21 mouse cellular contexts compared by ENCODE assay signal in genomic region chr2:172269907-172270306, GRCm38 (mm10). TPM values are rescaled to one million over a fixed set of nuclear protein-coding genes. Genes with fewer than 3 reads are reported as not detected.
DNase-seq lines count a peak whose midpoint lies in the region; ATAC-seq and TF ChIP-seq lines count a peak whose summit lies in the region.
"Had no signal": no experiment of that assay in that cellular context is flagged by ENCODE, and none has a peak within 500 bp of the region (broad histone marks: within the 10 kb centered on the region; RNA-seq: fewer than 3 reads in every experiment).

No protein-coding gene starts in this region.

- TF ChIP-seq RAD21 in CH12.LX (IDR thresholded peaks at IDR 0.05; ENCODE audit: low read depth, low read length): no peak

- dilution Hi-C loops in CH12.LX (cut with MboI; ENCODE audit: extremely low pct_ligation_motif_present, extremely low pct_unique_long_range_greater_than_20kb, low sequenced_read_pairs): no loop called here

- DNase-seq in CH12.LX (ENCODE audit: extremely low read depth): peak; percentile 50
- DNase-seq in brain, embryonic 14.5 days (ENCODE audit: low read depth): peak; percentile 68
- DNase-seq in retina, embryonic 14.5 days (ENCODE audit: low spot score): no peak
- DNase-seq in heart, postnatal 10 days: no peak
- no peak for DNase-seq in cerebellum, postnatal 4 days (ENCODE audit: low spot score in 2 of 2)
- no peak for DNase-seq in layer of hippocampus, postnatal 14 days (ENCODE audit: low spot score in 2 of 2)
- DNase-seq: cerebellum, postnatal 14 days; gastrocnemius, postnatal 10 days; heart, adult 2 months; heart, postnatal 14 days; kidney, adult 11 months; kidney, postnatal 36 days; liver, postnatal 0 days; lung, postnatal 36 days; right cerebral cortex, postnatal 25 days; thymus, postnatal 4 days had no signal

- H3K79me2 ChIP-seq in CH12.LX (replicated peaks; ENCODE audit: control insufficient read depth, extremely low read depth, insufficient read depth, poor library complexity, severe bottlenecking): no peaks in the 10 kb centered on the region

- H3K9ac ChIP-seq in CH12.LX (ENCODE audit: insufficient read depth, low read depth): no peak overlapping the region
- H3K9ac ChIP-seq in forebrain, embryonic 16.5 days (replicated peaks; ENCODE audit: low read depth, low read length): peak overlapping the region; percentile 12
- H3K9ac ChIP-seq in midbrain, embryonic 13.5 days (replicated peaks): no peak overlapping the region
- H3K9ac ChIP-seq: limb, embryonic 12.5 days; liver, postnatal 0 days had no signal

- no peak for TF ChIP-seq EP300 in CH12.LX (IDR thresholded peaks at IDR 0.05; ENCODE audit: low read length)

- 65% methylated on average over 11 of the region's 11 CpGs for WGBS in forebrain, embryonic 16.5 days
- 72% methylated on average over 11 of the region's 11 CpGs for WGBS in midbrain, embryonic 13.5 days

- H3K27me3 ChIP-seq in CH12.LX (replicated peaks): no peaks in the 10 kb centered on the region
- no peaks in the 10 kb centered on the region for H3K27me3 ChIP-seq in forebrain, embryonic 16.5 days (replicated peaks; ENCODE audit: control insufficient read depth, insufficient read depth, low read length)
- H3K27me3 ChIP-seq in midbrain, embryonic 13.5 days: no peaks in the 10 kb centered on the region; the same call in 1 of the 2 replicates
- H3K27me3 ChIP-seq: limb, embryonic 12.5 days had no signal

- no peak overlapping the region; the same call in 1 of the 2 replicates for H3K4me2 ChIP-seq in CH12.LX (ENCODE audit: insufficient read depth, low read depth, poor library complexity, severe bottlenecking)
- peak overlapping the region; percentile 14; the same call in 1 of the 2 replicates for H3K4me2 ChIP-seq in forebrain, embryonic 16.5 days (ENCODE audit: low read length)
- no peak overlapping the region for H3K4me2 ChIP-seq in midbrain, embryonic 13.5 days (replicated peaks)
- H3K4me2 ChIP-seq: limb, embryonic 12.5 days had no signal

- peaks cover 19 to 59% of the 10 kb centered on the region in 2 experiments for H3K4me1 ChIP-seq in CH12.LX (ENCODE audit: control insufficient read depth in 1 of 2, insufficient read depth in 2 of 2)
- H3K4me1 ChIP-seq in forebrain, embryonic 16.5 days (replicated peaks; ENCODE audit: control insufficient read depth, insufficient read depth, low read length): peaks cover 21% of the 10 kb centered on the region
- H3K4me1 ChIP-seq in midbrain, embryonic 13.5 days (replicated peaks): peaks cover 17% of the 10 kb centered on the region

- peak overlapping the region in 1 of 3 experiments; percentile 27 for H3K4me3 ChIP-seq in CH12.LX (replicated peaks in 1 of 3; ENCODE audit: low read depth in 2 of 3, low read length in 2 of 3, poor library complexity in 1 of 3)
- no peak overlapping the region for H3K4me3 ChIP-seq in forebrain, embryonic 16.5 days (replicated peaks; ENCODE audit: low read length)
- H3K4me3 ChIP-seq in midbrain, embryonic 13.5 days (replicated peaks): no peak overlapping the region
- H3K4me3 ChIP-seq: heart, adult 2 months; limb, embryonic 12.5 days had no signal

- no peak for TF ChIP-seq CTCF in CH12.LX (conservative IDR thresholded peaks at IDR 0.05 in 1 of 2, IDR thresholded peaks at IDR 0.05 in 1 of 2; ENCODE audit: low read depth in 2 of 2, low read length in 2 of 2)
- TF ChIP-seq CTCF in brain, embryonic 14.5 days (IDR thresholded peaks at IDR 0.05; ENCODE audit: borderline replicate concordance, extremely low read depth, insufficient read depth, insufficient read length): no peak

- intact Hi-C loops in heart, postnatal 10 days (cut with DNase I): no loop called here

- H3K27ac ChIP-seq in CH12.LX (ENCODE audit: insufficient read depth, low read depth): no peak overlapping the region
- peak overlapping the region; percentile 82 for H3K27ac ChIP-seq in forebrain, embryonic 16.5 days (ENCODE audit: low read length)
- peak overlapping the region; percentile 64 for H3K27ac ChIP-seq in midbrain, embryonic 13.5 days
- H3K27ac ChIP-seq: heart, adult 2 months had no signal

- H3K9me3 ChIP-seq in CH12.LX (replicated peaks; ENCODE audit: low read length): no peaks in the 10 kb centered on the region
- H3K9me3 ChIP-seq in forebrain, embryonic 16.5 days (ENCODE audit: control insufficient read depth, low read length): no peaks in the 10 kb centered on the region
- no peaks in the 10 kb centered on the region for H3K9me3 ChIP-seq in midbrain, embryonic 13.5 days
- H3K9me3 ChIP-seq: limb, embryonic 12.5 days had no signal

- H3K36me3 ChIP-seq in CH12.LX (replicated peaks in 1 of 2; ENCODE audit: control insufficient read depth in 1 of 2, insufficient read depth in 1 of 2, low read length in 1 of 2): peaks cover 0 to 7% of the 10 kb centered on the region in 2 experiments
- no peaks in the 10 kb centered on the region for H3K36me3 ChIP-seq in forebrain, embryonic 16.5 days (ENCODE audit: control insufficient read depth, insufficient read depth)
- no peaks in the 10 kb centered on the region for H3K36me3 ChIP-seq in midbrain, embryonic 13.5 days
- H3K36me3 ChIP-seq: limb, embryonic 12.5 days had no signal

- ATAC-seq in forebrain, embryonic 16.5 days: peak; percentile 30
- ATAC-seq in midbrain, embryonic 13.5 days: peak; percentile 59; the same call in 1 of the 2 replicates
- ATAC-seq: CD4-positive, CD25-positive, alpha-beta regulatory T cell, adult 4 months; liver, postnatal 0 days had no signal

- in situ Hi-C loops in CH12.LX (cut with MboI; ENCODE audit: low pct_ligation_motif_present, low pct_unique_long_range_greater_than_20kb, low sequenced_read_pairs): no loop called here

- no peak for TF ChIP-seq POLR2A in CH12.LX (IDR thresholded peaks at IDR 0.05; ENCODE audit: low read depth, low read length)
- TF ChIP-seq POLR2A in brain, embryonic 14.5 days (IDR thresholded peaks at IDR 0.05; ENCODE audit: borderline replicate concordance, extremely low read depth, insufficient read depth, insufficient read length, poor library complexity, severe bottlenecking): no peak

TF ChIP-seq in CH12.LX, 34 proteins besides CTCF, POLR2A, EP300 and RAD21:
- TF ChIP-seq E2F4 (IDR thresholded peaks at IDR 0.05; ENCODE audit: insufficient replicate concordance, low read depth, low read length) (no peak), TBP (conservative IDR thresholded peaks at IDR 0.05; ENCODE audit: low read depth, low read length) (0 out of 2 replicates have a peak, but pooled peaks have one; percentile 17), USF1 (IDR thresholded peaks at IDR 0.05; ENCODE audit: low read depth, low read length) (no peak), HCFC1 (IDR thresholded peaks at IDR 0.05; ENCODE audit: low read depth, low read length) (0 out of 2 replicates have a peak, but pooled peaks have one; percentile 14), PAX5 (IDR thresholded peaks at IDR 0.05; ENCODE audit: low read length) (no peak), MYC (IDR thresholded peaks at IDR 0.05; ENCODE audit: low read depth, low read length) (no peak), NRF1 (IDR thresholded peaks at IDR 0.05; ENCODE audit: low read depth, low read length) (peak; percentile 79)

RNA-seq across cellular contexts. Expression of gene Mc3r, which starts 21.6 kb away (rescaled TPM):
- total RNA-seq in CH12.LX (2012; rRNA removed) (not detected in 2 replicates), CH12.LX (2014; rRNA removed) (not detected in 2 replicates)
- not detected in 2 replicates for polyA plus RNA-seq in CH12.LX (2012; ENCODE audit: insufficient read length, low read depth)
- polyA plus RNA-seq in brain, embryonic 14.5 days (2012; rRNA removed): 0.29 and 0.39 TPM in 2 replicates
- 0.17 and 0.20 TPM in 2 replicates for polyA plus RNA-seq in forebrain, embryonic 16.5 days (2015; fragmentation: Nextera tagmentation; extraction: Ambion mirVana)
- 0.22 and 0.23 TPM in 2 replicates for polyA plus RNA-seq in midbrain, embryonic 13.5 days (2015; fragmentation: Nextera tagmentation; extraction: Ambion mirVana)
- total RNA-seq in heart, postnatal 10 days (2021): not detected
- under 1 TPM; 0.19 to 0.37 TPM for total RNA-seq in layer of hippocampus, postnatal 14 days (2021)
- total RNA-seq: adrenal gland, postnatal 4 days; gastrocnemius, postnatal 10 days; heart, adult 2 months; heart, postnatal 14 days had no signal
- polyA plus RNA-seq: CD4-positive, CD25-positive, alpha-beta regulatory T cell, adult 4 months; heart, adult 2 months; limb, embryonic 12.5 days; liver, postnatal 0 days had no signal

Comparison
In these comparisons a context has a peak if more than half of its experiments do, and no peak if none do; other contexts are left out.
1. DNase-seq: peak in CH12.LX (single experiment) and brain, embryonic 14.5 days (single experiment); none in retina, embryonic 14.5 days (single experiment), heart, postnatal 10 days (0 of 2), cerebellum, postnatal 4 days (0 of 2) and layer of hippocampus, postnatal 14 days (0 of 2).